Mouse (Mus musculus): ENCODE measurements around the gene 4930452B06Rik. TPM values are rescaled to one million over a fixed set of nuclear protein-coding genes. Genes with fewer than 3 reads are reported as not detected.

The 4930452B06Rik gene
- polyA plus RNA-seq, 1 experiment, result 0.04 TPM

DNA sequence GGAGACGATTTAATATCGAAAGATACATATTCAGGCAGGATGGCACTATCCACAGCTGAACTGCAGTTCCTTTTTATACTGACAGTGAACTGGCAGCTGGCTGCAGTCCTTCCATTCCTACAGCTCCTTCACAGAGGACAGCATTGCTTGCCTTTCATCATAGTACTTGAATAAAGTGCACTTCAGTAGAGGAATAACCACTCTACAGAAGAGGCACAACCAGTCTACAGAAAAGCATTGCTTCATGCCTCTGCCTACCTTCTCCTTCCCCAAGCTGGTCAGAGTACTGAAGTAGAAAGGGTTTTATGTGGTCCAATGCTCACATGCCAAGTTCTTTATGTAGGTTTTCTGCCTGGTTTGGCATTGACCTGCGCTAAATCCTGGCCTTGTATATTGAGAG, 130.0 kb downstream of the 4930452B06Rik start:
- Histone ChIP-seq H3K36me3 (ENCODE audit: control insufficient read depth, insufficient read depth, low read length) (no peaks in the 10 kb centered on the region), H3K4me1 (ENCODE audit: control insufficient read depth, insufficient read depth, insufficient read length) (no peaks in the 10 kb centered on the region), H3K27ac (ENCODE audit: insufficient read depth, low read length) (no peak overlapping the region), H3K27me3 (ENCODE audit: control insufficient read depth, insufficient read depth, low read length) (no peaks in the 10 kb centered on the region), H3K4me3 (ENCODE audit: extremely low read depth, insufficient read depth, insufficient read length) (no peak overlapping the region)
- no peak for DNase-seq (ENCODE audit: low read depth in 1 of 2, low spot score in 2 of 2)
- TF ChIP-seq CTCF (IDR thresholded peaks at IDR 0.05; ENCODE audit: extremely low read depth, insufficient read depth, insufficient read length, insufficient replicate concordance) (no peak), POLR2A (IDR thresholded peaks at IDR 0.05; ENCODE audit: low read depth, low read length) (no peak)
- 88% methylated on average over 3 of the region's 3 CpGs for WGBS

DNA sequence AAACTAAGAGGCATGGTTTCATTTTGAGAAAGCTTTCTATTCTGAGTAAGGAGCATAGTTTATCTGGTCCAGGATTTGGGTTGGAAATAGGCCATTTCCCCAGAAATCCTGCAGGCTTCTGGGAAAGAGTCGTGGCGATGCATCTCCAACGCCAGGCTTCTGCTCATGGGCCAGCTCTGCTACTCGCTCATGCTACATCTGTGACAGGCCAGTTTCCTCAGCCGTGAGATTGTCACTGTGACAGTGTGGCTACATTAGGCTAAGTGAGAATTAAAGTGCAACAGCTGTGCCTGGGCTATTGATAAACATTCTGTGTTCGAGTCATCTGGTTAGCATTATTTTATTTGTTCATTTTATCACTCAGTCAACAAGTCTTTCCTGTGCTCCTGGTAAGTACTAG, 140.8 kb downstream of the 4930452B06Rik start:
- DNase-seq (ENCODE audit: low read depth in 1 of 2, low spot score in 2 of 2), result no peak
- WGBS, result 90% methylated on average over 6 of the region's 6 CpGs
- TF ChIP-seq POLR2A (IDR thresholded peaks at IDR 0.05; ENCODE audit: low read depth, low read length) (no peak), CTCF (IDR thresholded peaks at IDR 0.05; ENCODE audit: extremely low read depth, insufficient read depth, insufficient read length, insufficient replicate concordance) (no peak)

DNA sequence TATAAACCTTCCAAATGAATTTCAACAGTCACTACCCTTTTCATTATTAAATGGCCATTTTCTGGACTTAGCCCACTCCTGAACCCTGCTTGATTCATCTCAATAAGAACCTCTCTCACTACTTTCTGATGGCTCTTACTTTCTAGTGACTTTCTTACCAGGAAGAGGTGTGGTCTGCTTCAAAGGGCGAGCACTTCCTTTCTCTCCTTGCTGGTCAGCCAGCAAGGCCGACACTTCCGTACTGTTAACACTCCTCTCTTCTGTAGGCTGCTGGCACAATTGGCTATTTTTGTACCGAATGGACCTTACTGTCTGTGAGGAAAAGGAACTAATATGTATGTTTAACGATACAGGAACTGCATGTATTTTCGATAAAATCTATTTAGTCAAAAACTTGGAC, 148.4 kb downstream of the 4930452B06Rik start:
- no peak overlapping the region for H3K27ac ChIP-seq (ENCODE audit: insufficient read depth, low read length)
- no peaks in the 10 kb centered on the region; the same call in 1 of the 2 replicates for H3K4me1 ChIP-seq (ENCODE audit: control insufficient read depth, insufficient read depth, insufficient read length)
- no peak for DNase-seq (ENCODE audit: low read depth in 1 of 2, low spot score in 2 of 2)
- no peak for TF ChIP-seq POLR2A (IDR thresholded peaks at IDR 0.05; ENCODE audit: low read depth, low read length)
- no peak for TF ChIP-seq CTCF (IDR thresholded peaks at IDR 0.05; ENCODE audit: extremely low read depth, insufficient read depth, insufficient read length, insufficient replicate concordance)
- no peak overlapping the region for H3K4me3 ChIP-seq (ENCODE audit: extremely low read depth, insufficient read depth, insufficient read length)
- 9% methylated on average over 6 of the region's 6 CpGs for WGBS
- no peaks in the 10 kb centered on the region for H3K36me3 ChIP-seq (ENCODE audit: control insufficient read depth, insufficient read depth, low read length)
- no peaks in the 10 kb centered on the region for H3K27me3 ChIP-seq (ENCODE audit: control insufficient read depth, insufficient read depth, low read length)

More for the DNA sequence above, 140.8 kb downstream of the 4930452B06Rik start:
- Histone ChIP-seq H3K4me3 (ENCODE audit: extremely low read depth, insufficient read depth, insufficient read length) (no peak overlapping the region), H3K27ac (ENCODE audit: insufficient read depth, low read length) (no peak overlapping the region), H3K27me3 (ENCODE audit: control insufficient read depth, insufficient read depth, low read length) (no peaks in the 10 kb centered on the region), H3K4me1 (ENCODE audit: control insufficient read depth, insufficient read depth, insufficient read length) (no peaks in the 10 kb centered on the region), H3K36me3 (ENCODE audit: control insufficient read depth, insufficient read depth, low read length) (no peaks in the 10 kb centered on the region)

DNA sequence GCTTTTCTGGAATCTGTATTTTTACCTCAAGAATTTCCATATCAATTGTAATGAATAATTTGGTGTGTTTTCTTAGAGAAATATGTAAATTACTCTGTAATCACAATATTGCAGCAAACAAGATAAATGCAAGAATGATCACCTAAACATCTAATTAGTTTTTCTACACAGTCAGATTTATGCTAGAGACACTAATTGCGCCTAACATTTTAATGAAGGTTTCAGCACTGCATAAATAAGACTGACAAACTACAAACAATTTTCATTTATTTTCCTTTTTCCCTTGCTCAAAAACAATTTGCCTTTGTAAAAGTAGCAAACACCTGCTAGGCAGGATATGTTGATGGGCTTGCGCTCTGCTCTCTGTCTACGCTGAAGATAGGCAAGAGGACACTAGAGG, 152.0 kb downstream of the 4930452B06Rik start:
- DNase-seq (ENCODE audit: low read depth in 1 of 2, low spot score in 2 of 2), result no peak
- H3K36me3 ChIP-seq (ENCODE audit: control insufficient read depth, insufficient read depth, low read length), result no peaks in the 10 kb centered on the region
- TF ChIP-seq POLR2A (IDR thresholded peaks at IDR 0.05; ENCODE audit: low read depth, low read length) (no peak), CTCF (IDR thresholded peaks at IDR 0.05; ENCODE audit: extremely low read depth, insufficient read depth, insufficient read length, insufficient replicate concordance) (no peak)
- no peaks in the 10 kb centered on the region; the same call in 1 of the 2 replicates for H3K4me1 ChIP-seq (ENCODE audit: control insufficient read depth, insufficient read depth, insufficient read length)
- WGBS, result 95% methylated on average over 3 of the region's 3 CpGs
- H3K27ac ChIP-seq (ENCODE audit: insufficient read depth, low read length), result no peak overlapping the region
- H3K27me3 ChIP-seq (ENCODE audit: control insufficient read depth, insufficient read depth, low read length), result no peaks in the 10 kb centered on the region
- H3K4me3 ChIP-seq (ENCODE audit: extremely low read depth, insufficient read depth, insufficient read length), result no peak overlapping the region

DNA sequence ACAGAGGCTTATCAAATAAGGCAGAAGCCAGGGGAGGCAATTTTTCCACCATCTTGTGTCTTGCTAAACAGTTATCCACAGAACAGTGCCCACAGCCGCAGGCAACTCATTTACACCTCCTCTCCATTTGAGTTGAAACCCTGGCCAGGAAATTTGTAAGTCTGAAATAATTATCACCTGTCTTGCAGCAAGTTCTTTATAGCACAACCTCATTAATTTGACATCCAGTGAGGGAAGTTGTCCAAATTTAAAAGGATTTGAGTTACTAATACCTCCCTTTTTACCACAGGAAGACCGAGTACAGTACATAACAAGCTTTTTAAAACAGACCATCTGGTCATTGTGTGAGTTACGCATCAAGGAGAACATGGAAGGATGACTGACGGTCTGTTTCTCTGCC, 154.8 kb downstream of the 4930452B06Rik start:
- Histone ChIP-seq H3K4me1 (ENCODE audit: control insufficient read depth, insufficient read depth, insufficient read length) (no peaks in the 10 kb centered on the region), H3K27me3 (ENCODE audit: control insufficient read depth, insufficient read depth, low read length) (no peaks in the 10 kb centered on the region), H3K4me3 (ENCODE audit: extremely low read depth, insufficient read depth, insufficient read length) (no peak overlapping the region), H3K27ac (ENCODE audit: insufficient read depth, low read length) (no peak overlapping the region), H3K36me3 (ENCODE audit: control insufficient read depth, insufficient read depth, low read length) (no peaks in the 10 kb centered on the region)
- DNase-seq (ENCODE audit: low read depth in 1 of 2, low spot score in 2 of 2), result no peak
- TF ChIP-seq CTCF (IDR thresholded peaks at IDR 0.05; ENCODE audit: extremely low read depth, insufficient read depth, insufficient read length, insufficient replicate concordance), result no peak
- no peak for TF ChIP-seq POLR2A (IDR thresholded peaks at IDR 0.05; ENCODE audit: low read depth, low read length)
- 83% methylated on average over 4 of the region's 4 CpGs for WGBS

DNA sequence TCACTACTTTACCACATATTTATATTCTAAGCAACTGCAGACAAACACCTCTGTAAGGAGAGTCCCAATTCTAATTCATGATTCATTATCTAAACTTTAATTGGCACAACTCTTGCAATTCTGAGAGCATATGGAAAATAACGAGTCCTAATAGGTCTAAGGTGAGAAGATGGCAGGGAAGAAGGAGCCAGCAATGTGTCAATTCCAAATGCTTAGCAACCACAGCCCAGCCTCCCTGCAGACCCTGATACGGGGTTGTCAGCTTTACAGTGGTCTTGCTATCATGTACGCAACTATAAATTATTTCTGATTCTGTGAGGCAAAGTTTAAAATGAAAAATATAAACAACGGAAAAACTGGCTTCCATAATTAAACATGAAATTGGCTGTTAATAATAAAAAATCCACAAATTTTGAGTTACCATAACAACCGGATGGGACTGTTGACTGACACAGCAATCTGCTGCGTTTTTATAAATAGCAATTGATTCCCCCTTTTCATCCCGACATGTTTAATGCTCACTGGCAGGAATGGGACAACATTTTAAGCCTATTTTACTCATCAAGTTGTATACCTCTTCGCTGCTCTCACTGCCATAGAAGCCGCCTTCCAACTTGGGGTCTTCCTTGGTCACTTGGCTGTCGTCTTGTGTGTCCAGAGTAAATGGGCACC, 155.6 kb downstream of the 4930452B06Rik start:
- Histone ChIP-seq H3K4me1 (ENCODE audit: control insufficient read depth, insufficient read depth, insufficient read length) (no peaks in the 10 kb centered on the region), H3K36me3 (ENCODE audit: control insufficient read depth, insufficient read depth, low read length) (no peaks in the 10 kb centered on the region), H3K4me3 (ENCODE audit: extremely low read depth, insufficient read depth, insufficient read length) (no peak overlapping the region), H3K27ac (ENCODE audit: insufficient read depth, low read length) (no peak overlapping the region), H3K27me3 (ENCODE audit: control insufficient read depth, insufficient read depth, low read length) (no peaks in the 10 kb centered on the region)
- WGBS, result 92% methylated on average over 10 of the region's 10 CpGs
- TF ChIP-seq POLR2A (IDR thresholded peaks at IDR 0.05; ENCODE audit: low read depth, low read length) (no peak), CTCF (IDR thresholded peaks at IDR 0.05; ENCODE audit: extremely low read depth, insufficient read depth, insufficient read length, insufficient replicate concordance) (no peak)
- no peak for DNase-seq (ENCODE audit: low read depth in 1 of 2, low spot score in 2 of 2)

DNA sequence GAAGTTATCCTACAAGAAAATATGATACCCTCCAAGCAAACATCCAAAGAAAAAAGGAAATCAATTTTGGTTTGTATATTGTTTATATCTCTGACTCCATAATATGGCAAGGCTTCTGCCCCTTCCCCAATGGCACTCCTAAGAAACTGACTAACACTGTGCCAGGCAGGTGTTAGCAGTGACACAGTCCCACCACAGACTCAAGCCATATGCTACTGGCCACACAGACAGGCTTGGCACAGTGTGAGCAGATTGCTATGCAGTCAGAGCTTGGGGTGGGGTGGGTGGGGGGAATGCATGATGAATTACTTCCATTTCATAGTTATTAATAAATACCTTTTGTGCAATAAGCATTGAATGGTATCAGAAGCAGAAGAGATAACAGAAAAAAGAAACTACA, 157.4 kb downstream of the 4930452B06Rik start:
- Histone ChIP-seq H3K27ac (ENCODE audit: insufficient read depth, low read length) (no peak overlapping the region), H3K4me3 (ENCODE audit: extremely low read depth, insufficient read depth, insufficient read length) (no peak overlapping the region), H3K27me3 (ENCODE audit: control insufficient read depth, insufficient read depth, low read length) (no peaks in the 10 kb centered on the region), H3K36me3 (ENCODE audit: control insufficient read depth, insufficient read depth, low read length) (no peaks in the 10 kb centered on the region), H3K4me1 (ENCODE audit: control insufficient read depth, insufficient read depth, insufficient read length) (no peaks in the 10 kb centered on the region)
- DNase-seq (ENCODE audit: low read depth in 1 of 2, low spot score in 2 of 2), result no peak
- no peak for TF ChIP-seq POLR2A (IDR thresholded peaks at IDR 0.05; ENCODE audit: low read depth, low read length)
- TF ChIP-seq CTCF (IDR thresholded peaks at IDR 0.05; ENCODE audit: extremely low read depth, insufficient read depth, insufficient read length, insufficient replicate concordance), result no peak

All from spleen, adult 2 months (tissue).